22 mouse cellular contexts compared by ENCODE assay signal in genomic region chr6:137963703-137964102, GRCm38 (mm10).
"Had no signal": no experiment of that assay in that cellular context is flagged by ENCODE, and none has a peak within 500 bp of the region (broad histone marks: within the 10 kb centered on the region; RNA-seq: fewer than 3 reads in every experiment).

No protein-coding gene starts in this region.

- DNase-seq: liver, postnatal 0 days; lung, adult 2 months; lung, postnatal 14 days; lung, postnatal 36 days; midbrain, embryonic 14.5 days; retina, postnatal 1 day; right cerebral cortex, adult 18-20 months; thymus, adult 2 months; thymus, postnatal 25 days; thymus, postnatal 4 days had no signal

- H3K4me1 ChIP-seq: lung, embryonic 15.5 days; megakaryocyte, embryonic 14.5 days; midbrain, embryonic 10.5 days; midbrain, embryonic 12.5 days; neural tube, embryonic 13.5 days; stomach, embryonic 15.5 days had no signal

- H3K36me3 ChIP-seq: lung, embryonic 15.5 days; midbrain, embryonic 10.5 days; midbrain, embryonic 12.5 days; neural tube, embryonic 13.5 days; neural tube, embryonic 15.5 days; stomach, embryonic 15.5 days had no signal

- H3K27ac ChIP-seq: lung, embryonic 15.5 days; macrophage; midbrain, embryonic 10.5 days; midbrain, embryonic 12.5 days; neural tube, embryonic 13.5 days; neural tube, embryonic 15.5 days; stomach, embryonic 15.5 days; stomach, postnatal 0 days had no signal

- ATAC-seq: liver, postnatal 0 days; lung, postnatal 0 days; midbrain, embryonic 16.5 days had no signal

- H3K4me3 ChIP-seq: lung, embryonic 15.5 days; megakaryocyte, embryonic 14.5 days; midbrain, embryonic 10.5 days; midbrain, embryonic 12.5 days; myocyte; neural tube, embryonic 13.5 days; neural tube, embryonic 15.5 days; stomach, embryonic 15.5 days had no signal

- H3K9me3 ChIP-seq: lung, embryonic 15.5 days; midbrain, embryonic 10.5 days; midbrain, embryonic 12.5 days; neural tube, embryonic 13.5 days; neural tube, embryonic 15.5 days; stomach, embryonic 15.5 days had no signal

- H3K4me2 ChIP-seq: lung, embryonic 15.5 days; midbrain, embryonic 12.5 days; neural tube, embryonic 13.5 days; neural tube, embryonic 15.5 days; stomach, embryonic 15.5 days had no signal

- H3K9ac ChIP-seq: liver, postnatal 0 days; lung, embryonic 15.5 days; midbrain, embryonic 12.5 days; neural tube, embryonic 13.5 days; neural tube, embryonic 15.5 days; stomach, embryonic 15.5 days had no signal

- H3K27me3 ChIP-seq: lung, embryonic 15.5 days; megakaryocyte, embryonic 14.5 days; midbrain, embryonic 12.5 days; neural tube, embryonic 13.5 days; neural tube, embryonic 15.5 days; stomach, embryonic 15.5 days had no signal
